In the genomic region with DNA sequence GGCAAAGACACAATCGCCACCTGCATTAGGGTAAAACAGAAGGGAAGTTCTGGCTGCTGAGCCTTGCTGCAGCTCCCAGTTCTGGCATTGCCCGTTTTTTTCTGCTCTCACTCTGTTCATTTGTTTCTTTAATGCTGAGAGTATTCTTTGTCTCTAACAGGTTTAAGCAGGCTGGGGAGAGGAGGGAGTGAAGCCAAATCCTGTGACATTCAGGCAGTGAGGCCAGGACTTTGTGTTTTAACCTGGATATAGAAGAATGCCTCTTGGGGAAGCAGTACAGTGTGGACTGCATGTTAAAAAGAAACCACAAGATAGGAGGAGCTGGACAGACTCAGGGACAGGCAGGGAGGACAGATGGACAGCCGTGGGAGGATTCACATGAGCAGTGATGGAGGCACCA, we compare ENCODE assay signal across 10 mouse cellular contexts. TPM values are rescaled to one million over a fixed set of nuclear protein-coding genes. Genes with fewer than 3 reads are reported as not detected.
DNase-seq lines count a peak whose midpoint lies in the region; ATAC-seq lines count a peak whose summit lies in the region.
"Had no signal": no experiment of that assay in that cellular context is flagged by ENCODE, and none has a peak within 500 bp of the region (broad histone marks: within the 10 kb centered on the region; RNA-seq: fewer than 3 reads in every experiment).

No protein-coding gene starts in this region.

- H3K4me2 ChIP-seq in heart, embryonic 12.5 days, result no peak overlapping the region
- no peak overlapping the region for H3K4me2 ChIP-seq in kidney, embryonic 14.5 days (replicated peaks; ENCODE audit: low read depth, low read length)
- no peak overlapping the region for H3K4me2 ChIP-seq in forebrain, embryonic 15.5 days (replicated peaks)

- ATAC-seq in heart, embryonic 12.5 days (ENCODE audit: insufficient number of reproducible peaks, low FRiP score), result no peak
- ATAC-seq in kidney, embryonic 14.5 days (ENCODE audit: low FRiP score, low TSS enrichment), result no peak
- peak; percentile 45; the same call in 1 of the 2 replicates for ATAC-seq in forebrain, embryonic 15.5 days (replicated peaks)

- H3K27ac ChIP-seq in heart, embryonic 10.5 days, result peak overlapping the region; percentile 17; the same call in 1 of the 2 replicates
- H3K27ac ChIP-seq in heart, embryonic 12.5 days (ENCODE audit: poor library complexity, severe bottlenecking), result no peak overlapping the region
- H3K27ac ChIP-seq in kidney, embryonic 14.5 days (ENCODE audit: low read depth, low read length), result no peak overlapping the region
- peak overlapping the region; percentile 69 for H3K27ac ChIP-seq in forebrain, embryonic 15.5 days (replicated peaks)
- H3K27ac ChIP-seq: liver, embryonic 14.5 days had no signal

- no peaks in the 10 kb centered on the region for H3K27me3 ChIP-seq in heart, embryonic 10.5 days (ENCODE audit: insufficient read depth, poor library complexity, severe bottlenecking)
- H3K27me3 ChIP-seq in heart, embryonic 12.5 days (replicated peaks), result no peaks in the 10 kb centered on the region
- H3K27me3 ChIP-seq in kidney, embryonic 14.5 days (ENCODE audit: control insufficient read depth, insufficient read depth, low read length), result no peaks in the 10 kb centered on the region
- no peaks in the 10 kb centered on the region for H3K27me3 ChIP-seq in forebrain, embryonic 15.5 days

- H3K4me3 ChIP-seq in heart, embryonic 10.5 days, result no peak overlapping the region
- no peak overlapping the region for H3K4me3 ChIP-seq in heart, embryonic 12.5 days
- no peak overlapping the region for H3K4me3 ChIP-seq in kidney, embryonic 14.5 days (ENCODE audit: low read length)
- no peak overlapping the region for H3K4me3 ChIP-seq in forebrain, embryonic 15.5 days

- WGBS in heart, embryonic 10.5 days, result 70% methylated on average over 3 of the region's 3 CpGs
- WGBS in heart, embryonic 12.5 days, result 71% methylated on average over 3 of the region's 3 CpGs
- WGBS in kidney, embryonic 14.5 days, result 71% methylated on average over 3 of the region's 3 CpGs
- WGBS in forebrain, embryonic 15.5 days, result 28% methylated on average over 3 of the region's 3 CpGs

- peak; percentile 27 for DNase-seq in heart, embryonic 10.5 days (ENCODE audit: low spot score)
- peak; percentile 47 to 51 for DNase-seq in kidney, postnatal 36 days
- peak; percentile 71 for DNase-seq in adipocyte (ENCODE audit: low spot score)
- no peak for DNase-seq in urinary bladder, postnatal 25 days (ENCODE audit: low spot score)
- DNase-seq in spleen, postnatal 14 days (ENCODE audit: low spot score in 2 of 2), result no peak
- DNase-seq: layer of hippocampus, postnatal 36 days had no signal

- peaks cover 37% of the 10 kb centered on the region for H3K4me1 ChIP-seq in heart, embryonic 10.5 days
- H3K4me1 ChIP-seq in heart, embryonic 12.5 days (replicated peaks), result peaks cover 19% of the 10 kb centered on the region
- no peaks in the 10 kb centered on the region for H3K4me1 ChIP-seq in kidney, embryonic 14.5 days (ENCODE audit: control insufficient read depth, insufficient read depth, low read length)
- H3K4me1 ChIP-seq in forebrain, embryonic 15.5 days, result peaks cover 15% of the 10 kb centered on the region

- peaks cover 14% of the 10 kb centered on the region for H3K36me3 ChIP-seq in heart, embryonic 10.5 days
- H3K36me3 ChIP-seq in heart, embryonic 12.5 days, result peaks cover 12% of the 10 kb centered on the region; the same call in 1 of the 2 replicates
- H3K36me3 ChIP-seq in kidney, embryonic 14.5 days (ENCODE audit: control insufficient read depth, insufficient read depth, low read length), result no peaks in the 10 kb centered on the region
- peaks cover 19% of the 10 kb centered on the region for H3K36me3 ChIP-seq in forebrain, embryonic 15.5 days

- no peak overlapping the region for H3K9ac ChIP-seq in heart, embryonic 12.5 days
- H3K9ac ChIP-seq in kidney, embryonic 14.5 days (ENCODE audit: low read depth, low read length), result no peak overlapping the region
- no peak overlapping the region for H3K9ac ChIP-seq in forebrain, embryonic 15.5 days (replicated peaks)
- H3K9ac ChIP-seq: liver, embryonic 14.5 days had no signal

- no peaks in the 10 kb centered on the region for H3K9me3 ChIP-seq in heart, embryonic 10.5 days
- H3K9me3 ChIP-seq in heart, embryonic 12.5 days (replicated peaks), result no peaks in the 10 kb centered on the region
- H3K9me3 ChIP-seq in kidney, embryonic 14.5 days (ENCODE audit: control insufficient read depth, low read length), result no peaks in the 10 kb centered on the region
- no peaks in the 10 kb centered on the region for H3K9me3 ChIP-seq in forebrain, embryonic 15.5 days

RNA-seq across cellular contexts. Expression of a gene that starts 17.1 kb away (rescaled TPM):
- polyA plus RNA-seq in heart, embryonic 10.5 days (2016; fragmentation: Nextera tagmentation; extraction: Ambion mirVana), result 3.1 and 4.6 TPM in 2 replicates
- 5.4 and 6.2 TPM in 2 replicates for polyA plus RNA-seq in heart, embryonic 12.5 days (2016; fragmentation: Nextera tagmentation; extraction: Ambion mirVana)
- 17.6 and 17.9 TPM in 2 replicates for polyA plus RNA-seq in kidney, embryonic 14.5 days (2014; fragmentation: Nextera tagmentation; extraction: Ambion mirVana)
- 10.0 and 12.4 TPM in 2 replicates for polyA plus RNA-seq in forebrain, embryonic 15.5 days (2015; fragmentation: Nextera tagmentation; extraction: Ambion mirVana)

RNA-seq across cellular contexts. Expression of a gene that starts 23.8 kb away (rescaled TPM):
- polyA plus RNA-seq in heart, embryonic 10.5 days (2016; fragmentation: Nextera tagmentation; extraction: Ambion mirVana), result 0.35 TPM in 1 of 2 replicates, not detected in the other
- 0.24 TPM in 1 of 2 replicates, not detected in the other for polyA plus RNA-seq in heart, embryonic 12.5 days (2016; fragmentation: Nextera tagmentation; extraction: Ambion mirVana)
- polyA plus RNA-seq in kidney, embryonic 14.5 days (2014; fragmentation: Nextera tagmentation; extraction: Ambion mirVana), result not detected in 2 replicates
- 0.22 TPM in 1 of 2 replicates, not detected in the other for polyA plus RNA-seq in forebrain, embryonic 15.5 days (2015; fragmentation: Nextera tagmentation; extraction: Ambion mirVana)
- polyA plus RNA-seq: liver, embryonic 14.5 days had no signal

RNA-seq across cellular contexts. Expression of a gene that starts 23.9 kb away (rescaled TPM):
- polyA plus RNA-seq in heart, embryonic 10.5 days (2016; fragmentation: Nextera tagmentation; extraction: Ambion mirVana), result 62.6 and 67.0 TPM in 2 replicates
- 83.6 and 89.1 TPM in 2 replicates for polyA plus RNA-seq in heart, embryonic 12.5 days (2016; fragmentation: Nextera tagmentation; extraction: Ambion mirVana)
- 23.1 and 23.9 TPM in 2 replicates for polyA plus RNA-seq in kidney, embryonic 14.5 days (2014; fragmentation: Nextera tagmentation; extraction: Ambion mirVana)
- 168 and 184 TPM in 2 replicates for polyA plus RNA-seq in forebrain, embryonic 15.5 days (2015; fragmentation: Nextera tagmentation; extraction: Ambion mirVana)

Comparison
In these comparisons a context has a peak if more than half of its experiments do, and no peak if none do; other contexts are left out.
1. H3K27ac ChIP-seq: peak in heart, embryonic 10.5 days (single experiment) and forebrain, embryonic 15.5 days (single experiment); none in heart, embryonic 12.5 days (single experiment) and kidney, embryonic 14.5 days (single experiment).
2. DNase-seq: peak in heart, embryonic 10.5 days (single experiment), kidney, postnatal 36 days (2 of 2) and adipocyte (single experiment); none in urinary bladder, postnatal 25 days (single experiment) and spleen, postnatal 14 days (0 of 2).